Mouse (Mus musculus): ENCODE data around the gene Tfap2a.

Tfap2a gene

GRCm38 (mm10) chr13:40722741-40723597, 15.2 kb downstream of the Tfap2a start:
- Histone ChIP-seq H3K4me3 (replicated peaks; ENCODE audit: low read length) (peak overlapping the region; percentile 82), H3K27me3 (ENCODE audit: insufficient read depth, low read length) (peaks cover 50% of the 10 kb centered on the region), H3K36me3 (ENCODE audit: insufficient read depth, low read length) (no peaks in the 10 kb centered on the region), H3K4me1 (replicated peaks; ENCODE audit: low read depth, low read length) (peaks cover 55% of the 10 kb centered on the region), H3K9me3 (ENCODE audit: low read length) (no peaks in the 10 kb centered on the region)
- TF ChIP-seq CTCF (conservative IDR thresholded peaks at IDR 0.05; ENCODE audit: low read length), result no peak
- TF ChIP-seq NANOG (IDR thresholded peaks at IDR 0.05; ENCODE audit: borderline replicate concordance, low read length), result no peak
- no peak for TF ChIP-seq POU5F1 (IDR thresholded peaks at IDR 0.05; ENCODE audit: borderline replicate concordance, low read length)

- Histone ChIP-seq H3K27me3 (ENCODE audit: insufficient read depth, low read length) (peaks cover 25% of the 10 kb centered on the region), H3K4me1 (replicated peaks; ENCODE audit: low read depth, low read length) (peaks cover 75% of the 10 kb centered on the region), H3K4me3 (replicated peaks; ENCODE audit: low read length) (no peak overlapping the region), H3K36me3 (ENCODE audit: insufficient read depth, low read length) (no peaks in the 10 kb centered on the region), H3K9me3 (ENCODE audit: low read length) (no peaks in the 10 kb centered on the region)
- TF ChIP-seq NANOG (IDR thresholded peaks at IDR 0.05; ENCODE audit: borderline replicate concordance, low read length), result no peak
- no peak for TF ChIP-seq CTCF (conservative IDR thresholded peaks at IDR 0.05; ENCODE audit: low read length)
- no peak for TF ChIP-seq POU5F1 (IDR thresholded peaks at IDR 0.05; ENCODE audit: borderline replicate concordance, low read length)
Observed at GRCm38 (mm10) chr13:40719741-40720082, 18.5 kb downstream of the Tfap2a start.

GRCm38 (mm10) chr13:40719066-40719740, 19.0 kb downstream of the Tfap2a start:
- H3K36me3 ChIP-seq (ENCODE audit: insufficient read depth, low read length), result no peaks in the 10 kb centered on the region
- TF ChIP-seq CTCF (conservative IDR thresholded peaks at IDR 0.05; ENCODE audit: low read length), result no peak
- TF ChIP-seq POU5F1 (IDR thresholded peaks at IDR 0.05; ENCODE audit: borderline replicate concordance, low read length), result no peak
- no peak for TF ChIP-seq NANOG (IDR thresholded peaks at IDR 0.05; ENCODE audit: borderline replicate concordance, low read length)
- H3K4me1 ChIP-seq (replicated peaks; ENCODE audit: low read depth, low read length), result peaks cover 80% of the 10 kb centered on the region
- no peak overlapping the region for H3K4me3 ChIP-seq (replicated peaks; ENCODE audit: low read length)
- no peaks in the 10 kb centered on the region for H3K9me3 ChIP-seq (ENCODE audit: low read length)
- peaks cover 24% of the 10 kb centered on the region for H3K27me3 ChIP-seq (ENCODE audit: insufficient read depth, low read length)

GRCm38 (mm10) chr13:40716771-40717716, 21.1 kb downstream of the Tfap2a start:
- H3K27me3 ChIP-seq (ENCODE audit: insufficient read depth, low read length), result peaks cover 22% of the 10 kb centered on the region
- TF ChIP-seq POU5F1 (IDR thresholded peaks at IDR 0.05; ENCODE audit: borderline replicate concordance, low read length) (peak; percentile 39; the same call in 1 of the 2 replicates), CTCF (conservative IDR thresholded peaks at IDR 0.05; ENCODE audit: low read length) (no peak), NANOG (IDR thresholded peaks at IDR 0.05; ENCODE audit: borderline replicate concordance, low read length) (peak; percentile 52; the same call in 1 of the 2 replicates)
- no peaks in the 10 kb centered on the region for H3K9me3 ChIP-seq (ENCODE audit: low read length)
- peaks cover 89% of the 10 kb centered on the region for H3K4me1 ChIP-seq (replicated peaks; ENCODE audit: low read depth, low read length)
- no peaks in the 10 kb centered on the region for H3K36me3 ChIP-seq (ENCODE audit: insufficient read depth, low read length)
- H3K4me3 ChIP-seq (replicated peaks; ENCODE audit: low read length), result peak overlapping the region; percentile 67

GRCm38 (mm10) chr13:40714531-40714930, 23.6 kb downstream of the Tfap2a start:
- Histone ChIP-seq H3K4me3 (replicated peaks; ENCODE audit: low read length) (peak overlapping the region; percentile 35), H3K27me3 (ENCODE audit: insufficient read depth, low read length) (peaks cover 45% of the 10 kb centered on the region), H3K36me3 (ENCODE audit: insufficient read depth, low read length) (no peaks in the 10 kb centered on the region), H3K9me3 (ENCODE audit: low read length) (no peaks in the 10 kb centered on the region), H3K4me1 (replicated peaks; ENCODE audit: low read depth, low read length) (peaks cover 98% of the 10 kb centered on the region)
- TF ChIP-seq POU5F1 (IDR thresholded peaks at IDR 0.05; ENCODE audit: borderline replicate concordance, low read length) (no peak), NANOG (IDR thresholded peaks at IDR 0.05; ENCODE audit: borderline replicate concordance, low read length) (no peak), CTCF (conservative IDR thresholded peaks at IDR 0.05; ENCODE audit: low read length) (no peak)

GRCm38 (mm10) chr13:40713681-40714080, 24.5 kb downstream of the Tfap2a start:
- peaks cover 45% of the 10 kb centered on the region for H3K27me3 ChIP-seq (ENCODE audit: insufficient read depth, low read length)
- TF ChIP-seq POU5F1 (IDR thresholded peaks at IDR 0.05; ENCODE audit: borderline replicate concordance, low read length) (no peak), CTCF (conservative IDR thresholded peaks at IDR 0.05; ENCODE audit: low read length) (no peak), NANOG (IDR thresholded peaks at IDR 0.05; ENCODE audit: borderline replicate concordance, low read length) (no peak)
- H3K9me3 ChIP-seq (ENCODE audit: low read length), result no peaks in the 10 kb centered on the region
- H3K36me3 ChIP-seq (ENCODE audit: insufficient read depth, low read length), result no peaks in the 10 kb centered on the region
- peak overlapping the region; percentile 35 for H3K4me3 ChIP-seq (replicated peaks; ENCODE audit: low read length)
- H3K4me1 ChIP-seq (replicated peaks; ENCODE audit: low read depth, low read length), result peaks cover 96% of the 10 kb centered on the region

GRCm38 (mm10) chr13:40713241-40713640, 24.9 kb downstream of the Tfap2a start:
- no peaks in the 10 kb centered on the region for H3K36me3 ChIP-seq (ENCODE audit: insufficient read depth, low read length)
- no peak for TF ChIP-seq NANOG (IDR thresholded peaks at IDR 0.05; ENCODE audit: borderline replicate concordance, low read length)
- no peak for TF ChIP-seq POU5F1 (IDR thresholded peaks at IDR 0.05; ENCODE audit: borderline replicate concordance, low read length)
- TF ChIP-seq CTCF (conservative IDR thresholded peaks at IDR 0.05; ENCODE audit: low read length), result no peak
- H3K4me1 ChIP-seq (replicated peaks; ENCODE audit: low read depth, low read length), result peaks cover 95% of the 10 kb centered on the region
- H3K9me3 ChIP-seq (ENCODE audit: low read length), result no peaks in the 10 kb centered on the region
- H3K27me3 ChIP-seq (ENCODE audit: insufficient read depth, low read length), result peaks cover 48% of the 10 kb centered on the region
- no peak overlapping the region for H3K4me3 ChIP-seq (replicated peaks; ENCODE audit: low read length)

- H3K36me3 ChIP-seq (ENCODE audit: insufficient read depth, low read length), result no peaks in the 10 kb centered on the region
- H3K4me1 ChIP-seq (replicated peaks; ENCODE audit: low read depth, low read length), result peaks cover 95% of the 10 kb centered on the region
- H3K9me3 ChIP-seq (ENCODE audit: low read length), result no peaks in the 10 kb centered on the region
- TF ChIP-seq POU5F1 (IDR thresholded peaks at IDR 0.05; ENCODE audit: borderline replicate concordance, low read length) (no peak), CTCF (conservative IDR thresholded peaks at IDR 0.05; ENCODE audit: low read length) (no peak), NANOG (IDR thresholded peaks at IDR 0.05; ENCODE audit: borderline replicate concordance, low read length) (no peak)
- H3K27me3 ChIP-seq (ENCODE audit: insufficient read depth, low read length), result peaks cover 56% of the 10 kb centered on the region
- H3K4me3 ChIP-seq (replicated peaks; ENCODE audit: low read length), result no peak overlapping the region
Observed at GRCm38 (mm10) chr13:40712526-40712832, 25.7 kb downstream of the Tfap2a start.
